Mouse (Mus musculus): ENCODE measurements around the gene Nlrc3. TPM values are rescaled to one million over a fixed set of nuclear protein-coding genes. Genes with fewer than 3 reads are reported as not detected.
A peak's percentile ranks its signal among the peaks of the same experiment; 100 is the strongest.
"Not testable (repeated sequence)": the region's sequence is repeated elsewhere in the genome, so short reads cannot be mapped to it uniquely, and the experiment has no call there.

Gene Nlrc3
- polyA plus RNA-seq, 1 experiment from 2014 or later = 1.0 TPM

DNA sequence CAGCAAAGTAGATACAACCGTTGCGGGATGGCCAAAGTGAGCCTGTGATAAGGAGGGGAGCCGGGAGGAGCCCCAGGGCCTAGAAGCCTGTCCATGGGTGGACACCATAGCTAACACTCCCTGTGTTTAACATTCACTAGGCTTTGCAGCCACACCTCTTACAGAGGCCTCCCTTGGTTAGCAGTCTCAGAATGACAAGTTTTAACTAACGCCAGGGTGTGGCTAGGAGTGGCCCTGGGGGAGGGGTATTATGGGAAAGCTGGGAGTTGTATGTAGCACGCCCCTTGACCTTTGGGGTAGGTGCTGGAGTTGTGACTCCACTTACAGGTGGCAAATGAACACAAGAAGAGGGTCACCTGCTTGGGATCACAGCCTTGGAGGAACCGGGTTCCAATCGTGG, 774 bp downstream of the Nlrc3 start:
- H3K27ac ChIP-seq = no peak overlapping the region
- 73% methylated on average over 7 of the region's 7 CpGs for WGBS
- H3K36me3 ChIP-seq = peaks cover 21% of the 10 kb centered on the region
- no peak overlapping the region for H3K4me2 ChIP-seq (replicated peaks)
- no peak overlapping the region for H3K9ac ChIP-seq
- no peaks in the 10 kb centered on the region for H3K9me3 ChIP-seq
- H3K27me3 ChIP-seq (replicated peaks) = no peaks in the 10 kb centered on the region
- 0 out of 2 replicates have a peak, but pooled peaks cover 2% of the 10 kb centered on the region for H3K4me1 ChIP-seq (replicated peaks)
- peak; percentile 82 for ATAC-seq
- H3K4me3 ChIP-seq (replicated peaks) = no peak overlapping the region

- 91% methylated on average over 19 of the region's 19 CpGs for WGBS
- not testable (repeated sequence) for H3K4me3 ChIP-seq (replicated peaks); H3K27me3 ChIP-seq (replicated peaks); H3K4me1 ChIP-seq (replicated peaks); H3K36me3 ChIP-seq; H3K9ac ChIP-seq; H3K4me2 ChIP-seq (replicated peaks); ATAC-seq; H3K9me3 ChIP-seq; H3K27ac ChIP-seq
Observed at GRCm38 (mm10) chr16:3974456-3974855, 2.0 kb downstream of the Nlrc3 start.

- WGBS = 79% methylated on average over 3 of the region's 3 CpGs
- H3K4me1 ChIP-seq (replicated peaks) = no peaks in the 10 kb centered on the region
- no peaks in the 10 kb centered on the region for H3K27me3 ChIP-seq (replicated peaks)
- no peak overlapping the region for H3K4me3 ChIP-seq (replicated peaks)
- no peaks in the 10 kb centered on the region for H3K36me3 ChIP-seq
- H3K9ac ChIP-seq = no peak overlapping the region
- no peak overlapping the region for H3K27ac ChIP-seq
- ATAC-seq = peak; percentile 85
- H3K4me2 ChIP-seq (replicated peaks) = no peak overlapping the region
- no peaks in the 10 kb centered on the region for H3K9me3 ChIP-seq
Observed at GRCm38 (mm10) chr16:3965534-3965933, 10.9 kb downstream of the Nlrc3 start.

GRCm38 (mm10) chr16:3964990-3965389, 11.4 kb downstream of the Nlrc3 start:
- peak; percentile 37 for ATAC-seq
- no peaks in the 10 kb centered on the region for H3K36me3 ChIP-seq
- no peaks in the 10 kb centered on the region for H3K4me1 ChIP-seq (replicated peaks)
- H3K27me3 ChIP-seq (replicated peaks) = no peaks in the 10 kb centered on the region
- 74% methylated on average over 10 of the region's 10 CpGs for WGBS
- no peak overlapping the region for H3K27ac ChIP-seq
- H3K9me3 ChIP-seq = no peaks in the 10 kb centered on the region
- H3K4me2 ChIP-seq (replicated peaks) = no peak overlapping the region
- H3K4me3 ChIP-seq (replicated peaks) = no peak overlapping the region
- H3K9ac ChIP-seq = no peak overlapping the region

- Histone ChIP-seq H3K9ac (no peak overlapping the region), H3K4me2 (replicated peaks) (no peak overlapping the region), H3K36me3 (no peaks in the 10 kb centered on the region), H3K9me3 (no peaks in the 10 kb centered on the region), H3K27ac (no peak overlapping the region), H3K27me3 (replicated peaks) (no peaks in the 10 kb centered on the region), H3K4me3 (replicated peaks) (no peak overlapping the region), H3K4me1 (replicated peaks) (no peaks in the 10 kb centered on the region)
- 55% methylated on average over 2 of the region's 2 CpGs for WGBS
- no peak for ATAC-seq
Observed at GRCm38 (mm10) chr16:3959261-3959660, 17.2 kb downstream of the Nlrc3 start.

GRCm38 (mm10) chr16:3956369-3956768, 20.1 kb downstream of the Nlrc3 start:
- no peak overlapping the region for H3K4me2 ChIP-seq (replicated peaks)
- no peaks in the 10 kb centered on the region for H3K9me3 ChIP-seq

GRCm38 (mm10) chr16:3951141-3951540, 25.3 kb downstream of the Nlrc3 start:
- 86% methylated on average over 1 of the region's 1 CpGs for WGBS
- H3K9ac ChIP-seq = no peak overlapping the region

More at GRCm38 (mm10) chr16:3956369-3956768, 20.1 kb downstream of the Nlrc3 start:
- ATAC-seq = no peak
- Histone ChIP-seq H3K27me3 (replicated peaks) (no peaks in the 10 kb centered on the region), H3K9ac (no peak overlapping the region), H3K36me3 (no peaks in the 10 kb centered on the region), H3K4me1 (replicated peaks) (no peaks in the 10 kb centered on the region), H3K4me3 (replicated peaks) (no peak overlapping the region), H3K27ac (no peak overlapping the region)
- WGBS = 82% methylated on average over 6 of the region's 6 CpGs

GRCm38 (mm10) chr16:3934701-3935100, 41.7 kb downstream of the Nlrc3 start:
- Histone ChIP-seq H3K27me3 (replicated peaks) (no peaks in the 10 kb centered on the region), H3K27ac (no peak overlapping the region), H3K36me3 (peaks cover 20% of the 10 kb centered on the region), H3K9ac (no peak overlapping the region), H3K4me2 (replicated peaks) (no peak overlapping the region), H3K4me3 (replicated peaks) (no peak overlapping the region), H3K4me1 (replicated peaks) (no peaks in the 10 kb centered on the region), H3K9me3 (no peaks in the 10 kb centered on the region)
- 90% methylated on average over 4 of the region's 4 CpGs for WGBS
- no peak for ATAC-seq

More at GRCm38 (mm10) chr16:3951141-3951540, 25.3 kb downstream of the Nlrc3 start:
- no peak overlapping the region for H3K4me2 ChIP-seq (replicated peaks)
- H3K4me3 ChIP-seq (replicated peaks) = no peak overlapping the region
- H3K4me1 ChIP-seq (replicated peaks) = no peaks in the 10 kb centered on the region
- no peak overlapping the region for H3K27ac ChIP-seq
- no peak for ATAC-seq
- H3K9me3 ChIP-seq = no peaks in the 10 kb centered on the region
- H3K36me3 ChIP-seq = no peaks in the 10 kb centered on the region
- no peaks in the 10 kb centered on the region for H3K27me3 ChIP-seq (replicated peaks)

DNA sequence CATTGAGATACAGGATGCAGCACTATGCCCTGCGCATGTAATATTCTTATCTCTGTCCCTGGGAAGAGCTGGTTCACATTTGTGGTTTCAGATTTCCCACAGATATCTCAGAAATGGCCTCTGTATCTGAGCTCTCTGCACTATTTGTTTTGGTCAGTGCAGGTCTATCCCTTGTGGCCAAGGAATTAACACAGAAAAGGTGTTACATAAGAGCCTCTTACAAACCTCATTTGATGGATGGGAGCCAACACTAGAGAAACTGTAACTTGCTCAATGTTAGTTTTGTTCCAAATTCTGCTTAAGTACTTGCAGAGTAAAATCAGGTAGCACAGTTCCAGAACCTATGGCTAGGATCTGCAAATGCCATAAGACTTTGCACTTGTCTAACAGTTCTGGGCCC, 42.3 kb downstream of the Nlrc3 start:
- no peaks in the 10 kb centered on the region for H3K27me3 ChIP-seq (replicated peaks)
- no peaks in the 10 kb centered on the region for H3K9me3 ChIP-seq
- H3K4me2 ChIP-seq (replicated peaks) = no peak overlapping the region
- H3K9ac ChIP-seq = no peak overlapping the region
- no peak overlapping the region for H3K27ac ChIP-seq
- 96% methylated on average over 1 of the region's 1 CpGs for WGBS
- H3K4me1 ChIP-seq (replicated peaks) = no peaks in the 10 kb centered on the region
- no peak for ATAC-seq
- no peak overlapping the region for H3K4me3 ChIP-seq (replicated peaks)
- peaks cover 18% of the 10 kb centered on the region for H3K36me3 ChIP-seq

- H3K4me1 ChIP-seq (replicated peaks) = no peaks in the 10 kb centered on the region
- WGBS = 89% methylated on average over 6 of the region's 6 CpGs
- no peak overlapping the region for H3K27ac ChIP-seq
- no peaks in the 10 kb centered on the region for H3K9me3 ChIP-seq
- ATAC-seq = no peak
- H3K36me3 ChIP-seq = peaks cover 12% of the 10 kb centered on the region
- no peak overlapping the region for H3K9ac ChIP-seq
- no peak overlapping the region for H3K4me3 ChIP-seq (replicated peaks)
- no peaks in the 10 kb centered on the region for H3K27me3 ChIP-seq (replicated peaks)
- no peak overlapping the region for H3K4me2 ChIP-seq (replicated peaks)
Observed at GRCm38 (mm10) chr16:3933536-3933935, 42.9 kb downstream of the Nlrc3 start.

- Histone ChIP-seq H3K4me1 (replicated peaks) (no peaks in the 10 kb centered on the region), H3K4me2 (replicated peaks) (no peak overlapping the region), H3K9me3 (no peaks in the 10 kb centered on the region), H3K36me3 (peaks cover 10% of the 10 kb centered on the region), H3K27ac (no peak overlapping the region), H3K9ac (no peak overlapping the region), H3K4me3 (replicated peaks) (no peak overlapping the region), H3K27me3 (replicated peaks) (no peaks in the 10 kb centered on the region)
- WGBS = 71% methylated on average over 7 of the region's 7 CpGs
- ATAC-seq = no peak
Observed at GRCm38 (mm10) chr16:3929151-3929550, 47.3 kb downstream of the Nlrc3 start.

DNA sequence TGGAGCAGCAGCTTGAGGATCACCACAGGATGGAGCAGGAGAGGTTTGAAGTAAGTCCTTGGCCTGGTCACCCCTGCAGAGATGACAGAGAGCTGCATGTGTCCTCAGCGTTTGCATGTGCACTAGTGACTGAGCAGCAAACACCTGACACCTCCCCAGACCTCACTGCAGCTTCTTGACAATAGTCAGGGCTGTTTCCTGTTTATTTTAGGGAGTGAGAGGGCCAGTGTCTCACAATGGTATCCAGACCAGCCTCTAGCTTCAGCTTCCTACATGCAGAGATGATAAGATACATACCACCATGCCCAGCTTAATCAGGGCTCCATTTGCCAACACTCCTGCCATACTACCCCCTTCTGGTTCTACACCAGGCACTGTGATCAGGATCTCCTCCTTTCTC, 47.9 kb downstream of the Nlrc3 start:
- Histone ChIP-seq H3K36me3 (peaks cover 13% of the 10 kb centered on the region), H3K4me3 (replicated peaks) (no peak overlapping the region)
- 20% methylated on average over 1 of the region's 1 CpGs for WGBS

GRCm38 (mm10) chr16:3923966-3924365, 52.5 kb downstream of the Nlrc3 start:
- no peak overlapping the region for H3K9ac ChIP-seq
- WGBS = 83% methylated on average over 4 of the region's 4 CpGs
- H3K9me3 ChIP-seq = no peaks in the 10 kb centered on the region
- H3K27me3 ChIP-seq (replicated peaks) = no peaks in the 10 kb centered on the region
- no peak overlapping the region for H3K4me3 ChIP-seq (replicated peaks)
- no peak overlapping the region for H3K27ac ChIP-seq
- H3K4me1 ChIP-seq (replicated peaks) = no peaks in the 10 kb centered on the region
- no peak overlapping the region for H3K4me2 ChIP-seq (replicated peaks)
- ATAC-seq = no peak
- H3K36me3 ChIP-seq = peaks cover 13% of the 10 kb centered on the region

More for the DNA sequence above, 47.9 kb downstream of the Nlrc3 start:
- no peaks in the 10 kb centered on the region for H3K9me3 ChIP-seq
- no peak overlapping the region for H3K9ac ChIP-seq
- no peak for ATAC-seq
- H3K4me2 ChIP-seq (replicated peaks) = no peak overlapping the region
- no peak overlapping the region for H3K27ac ChIP-seq
- H3K4me1 ChIP-seq (replicated peaks) = no peaks in the 10 kb centered on the region
- no peaks in the 10 kb centered on the region for H3K27me3 ChIP-seq (replicated peaks)

Data from intestine, embryonic 15.5 days (tissue).